Mouse (Mus musculus): ENCODE results near the gene Krt78. TPM values are rescaled to one million over a fixed set of nuclear protein-coding genes. Genes with fewer than 3 reads are reported as not detected.

The Krt78 gene
- total RNA-seq, 2 experiments from 2014 or later, result not detected

DNA sequence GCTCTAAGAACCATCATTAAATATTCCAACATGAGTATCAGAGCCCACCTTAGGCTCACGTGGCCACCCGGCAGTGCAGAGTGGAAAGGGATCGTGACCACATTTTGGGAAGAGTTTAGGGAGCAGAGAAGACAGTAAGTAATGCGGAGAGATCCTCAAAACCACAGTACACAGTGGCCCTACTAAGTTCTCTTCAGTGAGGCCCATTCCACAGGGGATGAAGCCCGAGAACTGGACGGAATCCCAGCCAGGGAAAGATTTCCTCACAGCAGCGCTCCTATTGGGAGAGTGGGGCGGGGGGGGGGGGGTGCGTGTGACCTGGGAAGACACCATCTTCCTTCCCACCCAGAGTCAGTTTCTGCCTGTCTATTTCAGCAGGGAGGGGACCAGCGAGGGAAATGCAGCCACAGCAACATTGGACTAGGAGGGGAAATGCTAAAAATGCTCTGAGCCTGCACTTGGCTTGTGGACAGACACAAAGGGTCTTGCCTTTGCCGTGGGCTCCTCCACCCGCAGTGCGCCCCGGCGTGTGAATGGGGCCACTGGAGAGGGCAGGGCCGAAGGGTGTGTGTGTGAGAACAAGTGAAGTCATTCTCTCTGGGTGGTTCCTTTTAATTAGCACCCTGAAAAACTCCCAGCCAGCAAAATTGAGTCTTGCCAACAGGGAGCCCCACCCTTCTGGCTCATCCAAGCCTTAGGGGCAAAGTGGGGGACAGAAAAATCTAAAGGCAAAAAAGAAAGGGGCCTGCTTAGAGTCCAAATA, 20.2 kb upstream of the Krt78 start:
- no peak for DNase-seq (ENCODE audit: low spot score in 2 of 2)

- peak; percentile 88 to 92 for DNase-seq (ENCODE audit: low spot score in 2 of 2)
Observed at GRCm38 (mm10) chr15:101973414-101974077, 19.5 kb upstream of the Krt78 start.

GRCm38 (mm10) chr15:101970536-101970935, 16.4 kb upstream of the Krt78 start:
- DNase-seq (ENCODE audit: low spot score in 2 of 2), result peak; percentile 43 to 55

DNA sequence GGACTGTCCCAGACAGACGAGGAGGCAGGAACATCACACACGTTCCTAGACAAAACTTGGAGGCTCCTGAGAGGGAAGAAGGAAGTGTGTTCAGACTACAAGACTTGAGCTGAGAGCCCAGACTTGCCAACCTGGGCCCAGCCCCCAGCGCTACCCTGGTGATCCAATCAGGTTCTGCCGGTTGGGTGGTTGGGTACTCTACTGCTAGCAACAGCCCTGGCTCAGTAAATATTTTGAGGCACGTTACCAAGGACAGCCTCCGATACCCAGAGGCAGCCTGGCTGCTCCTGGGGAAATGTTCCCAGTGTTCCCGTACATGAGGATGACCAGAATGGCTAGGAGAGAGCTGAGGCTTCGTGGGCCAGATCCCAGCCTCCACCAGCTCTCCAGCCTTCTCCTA, 12.7 kb upstream of the Krt78 start:
- no peak for DNase-seq (ENCODE audit: low spot score in 2 of 2)

GRCm38 (mm10) chr15:101958891-101959290, 4.8 kb upstream of the Krt78 start:
- no peak for DNase-seq (ENCODE audit: low spot score in 2 of 2)

DNA sequence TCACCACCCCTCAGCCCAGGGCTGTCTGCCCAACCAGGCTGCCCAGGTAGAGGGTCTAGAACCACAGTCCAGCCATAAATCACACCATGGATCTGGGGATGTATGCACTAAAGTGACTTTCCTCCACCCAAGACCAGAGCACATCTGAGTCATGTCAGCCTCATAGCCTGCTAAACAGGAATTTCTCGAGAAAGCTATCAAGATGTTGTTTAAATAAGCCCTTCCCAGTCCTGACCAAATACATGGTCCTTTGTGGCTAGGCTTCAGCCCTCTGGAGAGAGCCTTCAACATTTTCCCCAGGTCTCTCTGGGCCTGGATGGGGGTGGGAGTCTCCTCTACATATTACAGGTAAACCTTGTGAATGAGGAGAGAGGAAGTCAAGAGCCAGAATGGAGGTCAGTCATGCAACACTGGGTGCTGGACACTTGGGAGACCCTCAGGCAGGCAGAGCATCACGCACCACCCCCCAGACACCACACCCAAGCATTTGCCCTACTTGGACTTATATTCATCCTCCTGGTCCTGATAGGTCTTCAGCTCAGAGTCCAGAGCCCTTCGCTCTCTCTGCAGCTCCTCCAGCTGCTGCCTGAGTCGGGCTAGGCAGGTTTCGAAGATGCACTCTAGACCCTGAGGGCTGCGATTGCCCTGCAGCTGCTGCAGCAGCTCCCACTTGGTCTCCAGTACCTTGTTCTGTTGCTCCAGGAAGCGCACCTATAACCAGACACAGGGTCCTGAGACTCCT, 1.2 kb downstream of the Krt78 start:
- no peak for DNase-seq (ENCODE audit: low spot score in 2 of 2)

GRCm38 (mm10) chr15:101945430-101945829, 8.7 kb downstream of the Krt78 start:
- no peak for DNase-seq (ENCODE audit: low spot score in 2 of 2)

DNA sequence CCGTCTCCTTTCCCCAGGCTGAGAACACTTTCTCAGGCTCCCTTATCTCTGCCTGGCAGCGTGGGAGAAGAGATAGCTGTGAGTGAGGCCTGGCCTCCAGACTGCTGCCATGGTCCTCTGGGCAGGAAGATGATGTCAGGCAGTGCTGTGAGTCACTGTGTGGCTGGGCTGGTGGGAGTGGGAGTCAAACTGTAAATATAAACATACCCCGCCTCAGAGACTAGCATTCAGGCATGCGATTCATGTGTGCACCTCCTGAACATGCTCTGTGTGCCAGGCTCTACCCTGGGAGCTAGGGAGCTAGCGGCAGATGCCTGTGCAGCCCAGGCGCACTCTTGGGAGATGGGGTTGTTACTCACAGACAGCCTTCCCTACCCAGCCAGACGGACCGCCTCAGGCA, 12.1 kb downstream of the Krt78 start:
- no peak for DNase-seq (ENCODE audit: low spot score in 2 of 2)

- no peak for DNase-seq (ENCODE audit: low spot score in 2 of 2)
Observed at GRCm38 (mm10) chr15:101940274-101940829, 13.7 kb downstream of the Krt78 start, which contains the start of gene Krt79. Gene Krt79 (minus strand): TSS chr15:101940324.

- DNase-seq (ENCODE audit: low spot score in 2 of 2), result no peak
Observed at GRCm38 (mm10) chr15:101938600-101939308, 15.3 kb downstream of the Krt78 start.

GRCm38 (mm10) chr15:101933024-101933423, 21.1 kb downstream of the Krt78 start:
- no peak for DNase-seq (ENCODE audit: low spot score in 2 of 2)

GRCm38 (mm10) chr15:101929666-101930065, 24.4 kb downstream of the Krt78 start:
- DNase-seq (ENCODE audit: low spot score in 2 of 2), result no peak

GRCm38 (mm10) chr15:101929087-101929486, 25.0 kb downstream of the Krt78 start:
- DNase-seq (ENCODE audit: low spot score in 2 of 2), result no peak

DNA sequence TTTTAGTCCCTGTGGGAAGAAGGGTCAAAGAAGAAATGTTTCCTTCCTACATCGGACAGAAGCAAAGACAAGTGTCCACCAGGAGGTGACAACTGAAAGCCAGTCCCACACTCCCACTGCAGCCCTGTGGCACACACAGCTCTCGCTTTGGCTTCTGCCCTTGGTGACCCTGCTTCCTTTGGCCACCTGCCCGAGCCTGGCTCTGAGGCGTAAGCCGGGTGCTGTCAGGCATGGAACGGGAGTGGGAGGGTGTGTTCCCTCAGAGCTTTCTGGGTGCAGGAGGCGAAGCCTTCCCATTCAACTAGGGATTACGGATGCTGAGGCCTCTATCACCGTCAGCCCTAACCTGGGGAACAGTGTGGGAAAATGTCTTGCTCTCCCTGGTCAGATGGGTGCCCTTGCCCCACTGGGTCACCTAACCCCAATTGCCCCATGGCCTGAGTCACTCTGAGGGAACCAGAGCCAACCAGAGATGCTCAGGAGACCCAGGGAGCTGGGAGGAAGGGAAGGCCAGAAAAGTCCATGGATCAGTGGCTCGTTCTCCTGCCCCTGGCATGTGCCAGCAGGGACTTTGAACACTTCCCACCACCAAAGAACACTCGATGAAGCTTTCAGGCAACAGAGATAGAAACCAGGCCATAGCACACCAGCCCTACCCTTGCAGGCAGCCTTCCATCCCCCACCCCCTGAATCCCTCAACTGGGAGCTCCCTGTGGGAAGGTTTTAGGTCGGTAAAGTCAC, 26.6 kb downstream of the Krt78 start:
- DNase-seq (ENCODE audit: low spot score in 2 of 2), result no peak

- DNase-seq (ENCODE audit: low spot score in 2 of 2), result no peak
Observed at GRCm38 (mm10) chr15:101925041-101925440, 29.0 kb downstream of the Krt78 start.

GRCm38 (mm10) chr15:101924635-101925034, 29.5 kb downstream of the Krt78 start, which contains the start of gene Krt4:
Gene Krt4 (minus strand): TSS chr15:101924735.
- no peak for DNase-seq (ENCODE audit: low spot score in 2 of 2)

- no peak for DNase-seq (ENCODE audit: low spot score in 2 of 2)
Observed at GRCm38 (mm10) chr15:101922296-101922695, 31.8 kb downstream of the Krt78 start.

- no peak for DNase-seq (ENCODE audit: low spot score in 2 of 2)
Observed at GRCm38 (mm10) chr15:101916072-101916471, 38.0 kb downstream of the Krt78 start.

DNA sequence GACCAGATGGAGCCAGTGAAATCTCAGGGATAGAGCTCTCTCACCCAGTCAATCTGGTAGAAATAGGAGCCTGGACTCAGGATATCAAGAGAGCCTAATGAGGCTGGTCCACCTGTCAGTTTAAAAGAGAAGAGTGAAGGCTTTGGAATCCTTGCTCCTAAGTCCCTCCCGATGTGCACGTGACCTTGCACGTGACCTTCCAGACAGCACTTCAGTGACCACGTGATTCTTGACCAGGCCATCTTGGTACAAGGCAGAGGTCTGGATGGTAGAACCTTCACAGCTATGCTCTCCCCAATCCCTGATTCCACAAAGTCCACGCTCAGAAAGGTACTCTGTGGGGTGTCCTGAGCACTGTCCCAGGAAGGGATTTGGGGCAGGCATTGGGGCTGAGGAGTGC, 49.2 kb downstream of the Krt78 start:
- DNase-seq (ENCODE audit: low spot score in 2 of 2), result no peak

Data from gastrocnemius, postnatal 4 days (tissue).